Mouse (Mus musculus) lung, adult 2 months (tissue): ENCODE data around the gene Nab2.

ENCODE experiments used
- CTCF ChIP-seq: fragments of 200-500 bp; IDR thresholded peaks from 2 replicates; pipeline ENCODE4 v1.5.1; 2011; ENCODE audit warnings: mild to moderate bottlenecking, low read length, control low read depth; ENCODE audit not compliant: insufficient read depth
- POLR2A ChIP-seq: fragments of 200-500 bp; IDR thresholded peaks from 2 replicates; pipeline ENCODE4 v1.6.1; 2011; ENCODE audit warnings: low read depth, mild to moderate bottlenecking, control low read depth, low read length, borderline replicate concordance; ENCODE audit errors: extremely low read depth

DNA sequence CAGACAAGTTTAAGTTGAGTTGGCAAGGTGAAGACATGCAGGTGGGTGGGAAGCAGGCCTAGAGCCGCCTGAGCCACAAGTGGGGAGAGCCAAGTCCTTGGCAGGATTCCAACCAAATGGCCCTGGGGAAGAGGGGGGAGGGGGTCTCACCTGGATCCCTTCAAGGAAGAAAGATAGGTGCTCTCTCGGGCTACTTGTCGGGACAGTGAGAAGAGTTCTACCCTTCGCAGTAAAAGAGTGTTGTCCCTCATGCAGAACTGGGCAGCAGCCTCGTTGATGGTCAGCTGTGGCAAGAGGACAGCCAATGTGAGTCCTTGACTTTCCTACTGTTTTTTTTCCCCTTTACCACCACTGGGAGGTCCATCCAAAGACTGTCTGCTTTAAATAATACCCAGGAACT, 4.8 kb downstream of the Nab2 start:
- TF ChIP-seq POLR2A (no peak), CTCF (no peak)
